Mouse (Mus musculus): ENCODE measurements around the gene Tulp4. TPM values are rescaled to one million over a fixed set of nuclear protein-coding genes. Genes with fewer than 3 reads are reported as not detected.
"Not testable (repeated sequence)": the region's sequence is repeated elsewhere in the genome, so short reads cannot be mapped to it uniquely, and the experiment has no call there.

The Tulp4 gene
- total RNA-seq, 1 experiment from 2014 or later, result 90.9 TPM

DNA sequence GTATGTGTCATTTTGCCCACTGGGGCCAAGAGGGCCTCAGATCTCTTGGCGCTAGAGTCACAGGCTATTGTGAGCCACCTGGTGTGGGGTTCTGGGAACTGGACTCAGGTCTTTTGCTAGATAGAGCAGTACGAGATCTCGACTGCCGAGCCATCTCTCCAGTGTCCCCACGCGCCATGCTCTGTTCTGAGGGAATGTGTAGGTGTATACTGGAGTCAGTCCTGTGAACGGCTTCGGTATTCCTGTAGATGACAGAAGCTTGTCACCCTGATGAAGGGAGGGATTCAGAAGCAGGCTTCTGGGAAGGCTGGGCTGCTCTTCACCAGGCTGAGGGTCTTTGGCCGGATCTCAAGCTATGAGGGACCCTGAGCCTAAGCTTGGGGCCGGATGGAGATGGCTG is 173.5 kb downstream of the Tulp4 start:
- DNase-seq, result not testable (repeated sequence)

DNA sequence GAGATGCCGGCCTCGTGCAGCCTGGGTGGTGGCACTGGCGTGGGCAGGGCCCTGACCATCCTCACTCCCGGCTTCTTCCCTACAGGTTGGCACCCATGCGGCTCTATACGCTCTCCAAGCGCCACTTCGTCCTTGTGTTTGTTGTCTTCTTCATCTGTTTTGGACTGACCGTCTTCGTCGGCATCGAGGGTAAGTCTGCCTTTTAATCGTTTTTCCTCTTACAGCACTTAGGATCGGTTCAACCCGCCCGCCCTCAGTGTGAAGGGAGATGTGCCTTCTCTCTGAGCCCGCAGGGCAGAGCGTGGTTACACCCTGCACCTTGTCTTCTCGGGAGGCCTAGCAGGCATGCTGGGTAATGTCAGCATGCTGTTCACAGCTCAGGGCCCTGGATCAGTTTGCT is 174.3 kb downstream of the Tulp4 start:
- not testable (repeated sequence) for DNase-seq

DNA sequence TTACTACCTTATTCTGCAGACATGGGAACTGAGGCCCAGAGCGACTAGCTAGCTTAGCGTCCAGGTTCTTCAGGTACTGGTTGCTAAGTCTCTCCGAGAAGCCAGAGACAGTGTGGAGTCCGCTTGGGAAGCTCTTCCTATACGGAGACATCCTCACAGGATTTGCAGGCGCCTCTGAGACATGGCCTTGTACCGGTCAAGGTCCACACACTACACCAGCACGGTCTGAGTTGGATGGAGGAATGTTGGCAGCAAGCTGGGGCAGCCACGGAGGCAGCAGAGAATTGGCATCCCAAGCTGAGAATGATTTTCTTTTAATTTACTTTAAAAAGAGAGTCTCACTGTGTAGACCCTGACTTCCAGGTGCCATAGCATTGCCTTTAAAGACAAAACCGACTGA is 176.9 kb downstream of the Tulp4 start:
- not testable (repeated sequence) for DNase-seq

DNA sequence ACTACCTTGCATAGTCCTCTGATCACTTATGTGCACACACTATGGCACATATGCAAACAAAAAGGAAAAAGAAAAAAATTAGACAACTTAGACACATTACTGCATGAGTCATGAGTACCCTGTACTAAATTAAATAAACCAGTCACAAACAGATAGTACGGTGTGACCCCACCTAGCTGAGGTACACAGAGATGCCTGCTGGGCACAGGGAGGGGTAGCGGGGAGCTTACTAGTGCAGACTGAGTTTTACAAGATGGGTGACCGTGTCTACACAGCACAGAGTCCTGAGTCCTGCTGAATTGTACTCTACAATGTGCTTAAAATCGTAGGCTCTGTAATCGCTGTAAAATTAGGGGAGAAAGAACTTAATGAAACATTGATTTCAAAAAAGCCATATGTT is 179.9 kb downstream of the Tulp4 start:
- not testable (repeated sequence) for DNase-seq

DNA sequence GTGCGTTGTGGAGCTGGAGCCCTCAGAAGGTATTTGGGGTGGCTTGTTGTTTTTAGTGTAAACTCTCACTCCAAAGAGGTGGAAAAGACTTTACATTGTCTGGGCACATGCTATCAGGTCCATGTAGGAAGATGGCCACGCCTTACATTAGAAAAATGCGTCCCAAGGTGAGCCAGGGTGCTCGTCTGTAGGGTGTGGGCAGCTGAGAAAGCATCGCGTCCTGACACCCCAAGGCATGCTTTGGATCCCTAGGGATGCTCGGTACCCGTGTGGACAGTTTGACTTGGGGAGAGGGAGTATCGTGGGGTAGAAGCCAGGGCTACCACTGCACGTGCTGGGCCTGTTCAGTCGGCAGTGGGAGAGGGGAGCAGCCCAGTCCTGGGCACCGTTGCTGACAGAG is 182.8 kb downstream of the Tulp4 start:
- not testable (repeated sequence) for DNase-seq

DNA sequence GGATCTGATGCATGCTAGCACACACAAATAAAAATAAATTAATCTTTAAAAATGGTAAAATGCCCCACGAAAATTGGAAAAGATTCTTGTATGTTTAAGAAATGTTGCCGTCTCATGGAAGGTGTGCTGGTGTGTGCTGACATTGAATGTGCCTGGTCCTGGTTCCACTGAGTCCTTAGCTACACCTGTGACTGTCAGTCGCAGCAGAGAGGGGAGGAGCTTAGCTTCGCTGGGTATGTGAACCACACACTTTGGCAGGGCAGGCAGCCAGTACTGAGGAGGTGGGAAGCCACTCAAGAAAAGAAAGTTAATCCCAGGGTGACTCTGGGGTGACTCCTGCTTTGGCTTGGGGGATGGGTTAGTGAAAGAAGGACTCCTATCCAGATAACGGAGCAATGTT is 187.6 kb downstream of the Tulp4 start:
- DNase-seq, result not testable (repeated sequence)

DNA sequence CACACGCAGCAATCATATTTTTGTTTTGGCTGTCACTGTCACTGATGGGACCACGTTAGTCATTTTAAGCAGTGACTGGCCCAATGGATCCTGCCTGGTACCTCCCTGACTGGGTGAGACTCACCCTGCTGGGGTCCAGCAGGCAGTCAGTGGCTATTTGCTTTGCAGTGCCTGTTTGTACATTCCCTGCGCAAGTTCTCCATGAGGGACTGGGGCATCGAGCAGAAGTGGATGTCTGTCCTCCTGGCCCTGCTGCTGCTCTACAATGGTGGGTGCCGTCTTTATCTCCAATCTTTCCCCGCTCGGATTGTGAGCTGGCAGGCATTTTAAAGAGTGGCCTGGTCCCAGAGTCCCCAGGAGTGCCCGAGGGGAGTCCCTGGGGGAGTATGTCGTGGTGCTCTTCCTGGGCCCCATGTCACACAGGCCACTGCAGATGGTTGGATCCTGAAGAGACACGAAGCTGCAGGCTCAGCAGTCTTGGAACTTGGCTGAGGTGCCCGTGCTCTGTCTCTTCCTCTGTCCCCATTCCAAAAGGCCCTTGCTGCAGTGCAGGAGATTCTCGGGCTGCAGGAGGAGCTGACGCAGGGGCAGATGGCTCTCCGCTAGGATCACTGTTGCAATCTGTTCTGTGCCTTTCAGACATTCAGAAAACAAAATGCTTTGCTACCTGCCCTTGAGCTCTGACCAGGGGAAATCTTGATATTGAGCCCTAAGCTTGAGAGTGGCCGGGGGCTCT is 191.0 kb downstream of the Tulp4 start:
- DNase-seq, result not testable (repeated sequence)

DNA sequence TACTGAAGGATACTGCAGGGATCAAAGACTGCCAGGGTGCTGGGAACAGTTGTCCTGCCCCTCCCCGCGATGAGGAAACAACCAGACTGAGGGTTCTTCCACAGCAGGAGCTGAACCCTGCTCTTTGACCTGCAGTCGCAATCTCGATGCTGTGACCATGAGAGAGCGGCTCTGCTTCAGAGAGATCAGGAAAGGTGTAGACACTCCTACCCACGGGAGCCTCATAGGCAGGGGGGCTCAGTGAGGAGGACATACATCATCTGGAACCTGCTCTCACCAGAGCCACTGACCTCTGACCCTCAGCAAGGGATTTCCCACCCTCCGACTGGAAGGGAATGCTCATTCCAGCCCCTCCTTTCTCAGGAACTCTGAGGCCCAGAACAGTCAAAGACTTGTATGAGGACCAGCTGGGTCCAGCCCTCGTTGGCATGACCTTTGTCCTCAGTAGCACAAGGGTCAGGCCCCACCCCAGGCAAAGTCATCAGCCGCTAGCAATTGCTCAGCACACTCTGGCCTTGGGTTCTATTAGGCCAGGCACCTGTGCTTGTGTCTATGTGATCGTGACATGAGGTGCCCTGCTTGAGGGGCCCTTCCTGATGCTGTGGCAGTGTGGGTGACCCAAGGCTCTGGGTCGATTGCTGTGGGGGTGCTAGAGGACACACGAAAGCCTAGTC is 194.1 kb downstream of the Tulp4 start:
- not testable (repeated sequence) for DNase-seq

Small RNA genes lying within 50 kb of the gene (microRNA-seq; reads per million reads assigned to microRNA genes)
- gene Gm22774, result 0 reads per million in 2 experiments

Other genes with a start within 250 kb of the Tulp4 start
- 11.4 and 11.9 TPM in 2 replicates for gene Synj2, start 165.2 kb upstream of the Tulp4 start, total RNA-seq (2021)
- 8.0 and 12.1 TPM in 2 replicates for gene Serac1, start 26.7 kb upstream of the Tulp4 start, total RNA-seq (2021)
- 74.6 and 94.0 TPM in 2 replicates for gene Gtf2h5, start 26.7 kb upstream of the Tulp4 start, total RNA-seq (2021)
- 17.0 TPM in 2 replicates for gene Tmem181a, start 150.4 kb downstream of the Tulp4 start, total RNA-seq (2021)
- 4.5 and 5.5 TPM in 2 replicates for gene Dynlt1a, start 211.1 kb downstream of the Tulp4 start, total RNA-seq (2021)